Mouse (Mus musculus) c-Kit-positive CD71-positive TER-119-negative erythroid progenitor cells, embryonic 14.5 days (primary cell): ENCODE measurements around the gene Lrrc3.
A peak's percentile ranks its signal among the peaks of the same experiment; 100 is the strongest.

Source experiments
- DNase-seq: peaks from one replicate; pipeline ENCODE4 v3.0.0-alpha.2; 2013; ENCODE audit warnings: low read depth

Gene Lrrc3

GRCm38 (mm10) chr10:77867546-77867945, 34.8 kb downstream of the Lrrc3 start:
- no peak for DNase-seq

- no peak for DNase-seq
These were observed 37.6 kb downstream of the Lrrc3 start for GRCm38 (mm10) chr10:77864762-77865143.

GRCm38 (mm10) chr10:77864067-77864761, 38.1 kb downstream of the Lrrc3 start:
- peak; percentile 50 for DNase-seq

- no peak for DNase-seq
These were observed 40.7 kb downstream of the Lrrc3 start, which contains the start of gene Gm3285 for GRCm38 (mm10) chr10:77861675-77862074. Gene Gm3285, plus strand, starts transcription at chr10:77861975.

DNA sequence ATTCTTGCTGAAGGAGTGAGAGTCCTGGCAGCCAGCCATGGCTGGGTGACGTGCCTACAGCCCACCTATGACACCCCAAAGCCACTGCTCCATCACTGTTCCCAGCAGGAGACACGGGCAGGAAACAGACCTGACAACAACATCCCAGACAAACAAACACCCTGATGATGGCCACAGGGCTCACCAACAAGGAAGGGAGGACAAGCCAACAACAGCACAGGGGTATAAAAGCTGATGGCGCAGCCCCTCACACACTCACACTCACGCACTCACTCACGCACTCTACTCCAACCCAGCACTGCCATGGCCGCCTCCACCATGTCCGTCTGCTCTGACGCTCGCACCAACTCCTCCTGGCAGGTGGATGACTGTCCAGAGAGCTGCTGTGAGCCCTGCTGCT, 49.8 kb downstream of the Lrrc3 start, which contains the start of gene Gm10318:
Gene Gm10318, plus strand, starts transcription at position 301 of the 400 bp plus-strand sequence.
- DNase-seq: no peak
